Mouse (Mus musculus): ENCODE data around the gene Olfr204.
"Not testable (repeated sequence)": the region's sequence is repeated elsewhere in the genome, so short reads cannot be mapped to it uniquely, and the experiment has no call there.

- TF ChIP-seq CTCF (IDR thresholded peaks at IDR 0.05; ENCODE audit: control insufficient read depth, insufficient read depth, insufficient read length); CEBPB (IDR thresholded peaks at IDR 0.05; ENCODE audit: low read depth); FOSL1 (IDR thresholded peaks at IDR 0.05; ENCODE audit: insufficient read depth, low read length, poor library complexity, severe bottlenecking); MYOG (IDR thresholded peaks at IDR 0.05; ENCODE audit: control insufficient read depth, extremely low read depth, insufficient read length); USF1 (IDR thresholded peaks at IDR 0.05; ENCODE audit: low read depth); MYOD1 (IDR thresholded peaks at IDR 0.05; ENCODE audit: control insufficient read depth, insufficient read length, low read depth): not testable (repeated sequence)
Measured at GRCm38 (mm10) chr16:59272532-59272931, 45.5 kb downstream of the Olfr204 start, which contains the start of gene Olfr201.
